Mouse (Mus musculus): ENCODE results near the gene Adcy10. TPM values are rescaled to one million over a fixed set of nuclear protein-coding genes. Genes with fewer than 3 reads are reported as not detected.

Adcy10 gene
- polyA plus RNA-seq, 1 experiment = not detected

DNA sequence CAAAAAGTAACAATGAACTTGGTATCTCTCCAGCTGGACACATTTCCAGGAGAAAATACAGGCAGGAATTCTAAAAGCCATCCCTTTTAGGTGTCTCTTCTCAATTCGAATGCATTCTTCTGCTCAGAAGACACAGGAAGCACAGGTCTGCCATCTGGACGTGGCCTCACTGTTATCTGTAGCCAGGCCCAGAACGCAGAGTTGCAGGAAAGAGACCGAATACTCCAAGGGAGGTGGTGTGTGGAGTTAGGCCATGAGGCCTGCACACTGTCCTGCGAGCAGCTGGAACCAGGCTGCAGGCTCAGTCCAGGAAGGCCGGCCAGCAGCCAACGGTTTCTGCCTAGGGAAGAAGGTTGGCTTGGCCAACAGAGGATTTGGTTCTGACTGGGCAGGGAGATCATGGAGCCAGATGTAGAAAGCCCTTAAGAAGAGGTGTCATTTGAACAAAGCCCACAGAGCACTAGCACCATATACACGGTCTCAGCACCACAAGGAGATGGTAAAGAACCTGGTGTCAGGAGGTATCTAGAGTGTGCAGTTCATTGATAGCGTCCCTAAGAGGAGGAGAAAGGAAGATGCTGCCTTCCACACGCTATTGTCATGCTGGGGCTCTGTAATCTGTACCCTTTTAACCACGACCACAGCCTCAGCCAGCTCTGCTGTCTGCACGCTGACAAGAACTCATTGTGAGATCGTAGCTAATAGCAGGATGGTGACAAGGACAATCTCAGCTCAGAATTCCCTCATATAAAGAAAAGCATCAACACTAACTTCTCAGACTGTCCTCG is 107.5 kb downstream of the Adcy10 start:
- Histone ChIP-seq H3K4me1 (ENCODE audit: control insufficient read depth, insufficient read depth, low read length) (no peaks in the 10 kb centered on the region; the same call in 1 of the 2 replicates), H3K4me3 (ENCODE audit: insufficient read depth, low read length) (no peak overlapping the region), H3K27ac (ENCODE audit: insufficient read depth, low read length) (no peak overlapping the region)
- no peak for TF ChIP-seq POLR2A (IDR thresholded peaks at IDR 0.05; ENCODE audit: low read depth, low read length)
- no peak for TF ChIP-seq CTCF (IDR thresholded peaks at IDR 0.05; ENCODE audit: borderline replicate concordance, insufficient read depth, low read length)

DNA sequence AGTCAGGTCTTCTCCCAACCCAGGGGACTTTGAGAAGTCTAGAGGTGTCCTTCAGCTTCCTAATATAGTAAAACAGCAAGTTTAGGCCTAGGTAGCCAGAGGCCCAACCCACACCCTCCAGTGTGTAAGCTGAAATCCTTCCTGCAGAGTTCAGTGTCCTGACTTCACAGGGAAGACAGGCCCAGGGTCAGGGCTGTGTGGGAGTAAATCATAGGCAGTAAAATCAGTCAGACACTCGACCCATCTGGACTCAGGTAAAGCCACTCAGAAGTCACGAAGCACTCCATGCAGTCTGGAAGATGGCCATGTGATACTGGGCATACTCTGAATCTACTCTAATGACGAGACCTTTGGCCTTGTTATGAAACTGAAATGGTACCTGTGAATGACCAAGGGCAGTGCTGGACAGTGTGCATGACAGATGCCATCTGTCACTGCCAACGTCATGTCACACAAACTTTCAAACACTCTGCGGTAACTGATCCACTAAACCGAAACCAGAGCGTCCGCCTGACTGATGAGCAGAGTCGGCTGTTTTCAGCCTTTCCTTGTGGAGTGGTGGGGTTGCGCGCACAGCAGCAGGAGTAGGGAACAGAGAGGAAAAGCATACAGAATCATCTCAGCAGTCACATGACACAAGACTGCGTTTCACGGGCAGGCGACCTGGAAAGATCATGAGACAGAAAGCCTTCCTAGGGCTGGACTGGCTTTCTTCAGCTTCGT is 109.9 kb downstream of the Adcy10 start:
- H3K27ac ChIP-seq (ENCODE audit: insufficient read depth, low read length) = no peak overlapping the region
- no peak overlapping the region for H3K4me3 ChIP-seq (ENCODE audit: insufficient read depth, low read length)
- no peaks in the 10 kb centered on the region; the same call in 1 of the 2 replicates for H3K4me1 ChIP-seq (ENCODE audit: control insufficient read depth, insufficient read depth, low read length)
- TF ChIP-seq CTCF (IDR thresholded peaks at IDR 0.05; ENCODE audit: borderline replicate concordance, insufficient read depth, low read length) (no peak), POLR2A (IDR thresholded peaks at IDR 0.05; ENCODE audit: low read depth, low read length) (no peak)

DNA sequence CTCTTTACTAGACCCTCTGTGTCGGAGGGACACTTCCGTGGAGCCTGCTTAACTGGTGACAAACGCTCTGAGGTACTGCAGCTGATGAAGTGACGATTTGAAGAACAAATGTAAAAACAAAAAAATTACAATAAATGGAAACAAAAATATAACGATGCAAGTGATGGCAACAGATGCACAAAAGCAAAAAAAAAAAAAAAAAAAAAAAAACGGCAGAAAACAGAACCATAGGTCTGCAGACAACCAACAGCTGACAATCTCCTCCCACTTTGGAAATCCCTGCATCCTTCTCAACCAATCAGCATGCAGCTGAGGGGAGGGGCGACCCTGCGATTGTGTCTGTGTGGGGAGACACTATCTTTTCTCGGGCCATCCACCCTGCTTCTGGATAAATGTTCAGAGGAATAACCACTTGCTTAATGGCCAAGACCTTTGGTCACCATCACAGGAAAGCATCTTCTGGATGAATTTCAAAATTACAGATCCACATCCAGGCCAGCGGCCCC is 116.8 kb downstream of the Adcy10 start:
- H3K4me3 ChIP-seq (ENCODE audit: insufficient read depth, low read length) = no peak overlapping the region
- TF ChIP-seq POLR2A (IDR thresholded peaks at IDR 0.05; ENCODE audit: low read depth, low read length) (no peak), CTCF (IDR thresholded peaks at IDR 0.05; ENCODE audit: borderline replicate concordance, insufficient read depth, low read length) (no peak)

DNA sequence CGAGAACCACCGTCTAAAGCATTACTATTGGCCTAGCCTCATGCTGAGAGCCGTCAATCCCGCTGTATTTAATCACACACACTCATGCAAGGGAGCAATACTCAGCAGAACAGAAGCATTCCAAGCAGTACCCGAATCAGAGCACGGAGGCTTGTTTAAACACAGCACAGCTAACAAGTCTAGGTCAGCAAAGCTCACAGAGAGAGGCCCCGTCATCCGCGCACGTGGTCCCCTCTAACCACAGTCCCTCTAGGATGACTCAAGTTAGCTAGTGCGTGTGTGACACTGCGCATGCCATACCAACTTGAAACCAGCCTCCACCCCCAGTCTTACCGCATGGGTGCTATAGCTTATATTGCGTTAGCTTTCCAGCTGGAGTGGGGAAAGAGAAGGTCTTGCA is 118.2 kb downstream of the Adcy10 start:
- TF ChIP-seq CTCF (IDR thresholded peaks at IDR 0.05; ENCODE audit: borderline replicate concordance, insufficient read depth, low read length) (no peak), POLR2A (IDR thresholded peaks at IDR 0.05; ENCODE audit: low read depth, low read length) (no peak)
- H3K4me3 ChIP-seq (ENCODE audit: insufficient read depth, low read length) = no peak overlapping the region
- no peak overlapping the region for H3K27ac ChIP-seq (ENCODE audit: insufficient read depth, low read length)
- no peaks in the 10 kb centered on the region for H3K4me1 ChIP-seq (ENCODE audit: control insufficient read depth, insufficient read depth, low read length)

More for the DNA sequence above, 116.8 kb downstream of the Adcy10 start:
- Histone ChIP-seq H3K4me1 (ENCODE audit: control insufficient read depth, insufficient read depth, low read length) (no peaks in the 10 kb centered on the region), H3K27ac (ENCODE audit: insufficient read depth, low read length) (no peak overlapping the region)

DNA sequence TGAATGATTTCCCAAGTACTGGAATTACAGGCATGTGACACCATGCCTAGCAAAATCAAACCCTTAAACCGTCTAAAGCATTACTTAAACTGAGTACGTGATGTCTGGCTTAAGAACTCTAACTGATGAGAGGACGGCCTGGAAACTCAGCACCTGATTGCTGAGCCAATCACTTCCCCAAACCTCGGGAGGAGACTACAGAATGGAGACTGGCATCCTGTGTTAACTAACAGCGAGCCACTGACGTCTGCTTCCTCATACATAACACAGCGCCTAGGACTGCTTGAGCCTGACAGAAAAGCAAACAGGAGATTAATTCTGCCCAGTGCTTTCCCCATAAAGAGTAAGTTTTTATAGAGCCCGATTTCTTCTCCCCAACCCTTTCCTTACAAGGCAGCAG is 119.2 kb downstream of the Adcy10 start:
- H3K27ac ChIP-seq (ENCODE audit: insufficient read depth, low read length) = no peak overlapping the region
- TF ChIP-seq CTCF (IDR thresholded peaks at IDR 0.05; ENCODE audit: borderline replicate concordance, insufficient read depth, low read length) = no peak
- TF ChIP-seq POLR2A (IDR thresholded peaks at IDR 0.05; ENCODE audit: low read depth, low read length) = no peak
- H3K4me3 ChIP-seq (ENCODE audit: insufficient read depth, low read length) = no peak overlapping the region
- no peaks in the 10 kb centered on the region for H3K4me1 ChIP-seq (ENCODE audit: control insufficient read depth, insufficient read depth, low read length)

DNA sequence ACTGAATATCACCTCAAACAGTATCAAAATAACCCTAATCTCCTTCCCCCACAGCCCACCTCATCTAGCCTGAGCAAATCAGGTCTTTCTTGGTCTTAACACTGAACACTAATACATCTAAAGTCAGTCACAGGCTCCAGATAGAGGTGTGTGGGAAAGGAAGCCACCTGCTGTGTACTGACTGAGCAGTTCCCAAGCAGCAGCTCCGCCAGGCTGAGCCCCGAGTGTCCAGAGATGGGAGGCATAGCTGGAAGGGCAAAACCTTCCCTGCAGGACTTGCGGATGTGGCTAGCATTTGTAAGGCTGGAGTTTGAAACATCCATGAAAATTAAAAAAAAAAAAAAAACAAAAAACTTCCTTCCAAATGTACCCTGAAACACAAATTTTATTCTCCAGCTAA is 120.1 kb downstream of the Adcy10 start:
- H3K4me1 ChIP-seq (ENCODE audit: control insufficient read depth, insufficient read depth, low read length) = no peaks in the 10 kb centered on the region
- TF ChIP-seq CTCF (IDR thresholded peaks at IDR 0.05; ENCODE audit: borderline replicate concordance, insufficient read depth, low read length) = no peak
- no peak for TF ChIP-seq POLR2A (IDR thresholded peaks at IDR 0.05; ENCODE audit: low read depth, low read length)
- no peak overlapping the region for H3K27ac ChIP-seq (ENCODE audit: insufficient read depth, low read length)
- no peak overlapping the region for H3K4me3 ChIP-seq (ENCODE audit: insufficient read depth, low read length)

DNA sequence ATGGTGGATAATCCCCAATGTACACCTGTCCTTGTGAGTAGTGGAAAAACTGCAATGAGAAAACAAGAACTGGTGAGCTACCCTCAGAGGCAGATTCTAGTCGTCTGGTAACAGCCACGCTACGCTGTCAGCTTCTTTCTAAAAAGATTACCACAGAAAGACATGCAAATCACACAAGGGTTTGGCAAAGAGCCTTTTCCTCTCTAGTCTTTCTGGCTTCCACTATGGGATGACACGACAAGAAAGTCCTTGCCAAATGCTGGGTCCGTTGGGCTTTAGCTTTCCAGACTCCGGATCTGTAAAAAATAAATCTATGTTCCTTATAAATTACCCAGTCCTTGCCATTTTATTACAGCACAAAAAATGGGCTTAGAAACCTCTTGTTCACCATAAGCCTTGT is 120.8 kb downstream of the Adcy10 start:
- Histone ChIP-seq H3K4me1 (ENCODE audit: control insufficient read depth, insufficient read depth, low read length) (no peaks in the 10 kb centered on the region), H3K4me3 (ENCODE audit: insufficient read depth, low read length) (no peak overlapping the region), H3K27ac (ENCODE audit: insufficient read depth, low read length) (no peak overlapping the region)
- TF ChIP-seq CTCF (IDR thresholded peaks at IDR 0.05; ENCODE audit: borderline replicate concordance, insufficient read depth, low read length) (no peak), POLR2A (IDR thresholded peaks at IDR 0.05; ENCODE audit: low read depth, low read length) (no peak)

DNA sequence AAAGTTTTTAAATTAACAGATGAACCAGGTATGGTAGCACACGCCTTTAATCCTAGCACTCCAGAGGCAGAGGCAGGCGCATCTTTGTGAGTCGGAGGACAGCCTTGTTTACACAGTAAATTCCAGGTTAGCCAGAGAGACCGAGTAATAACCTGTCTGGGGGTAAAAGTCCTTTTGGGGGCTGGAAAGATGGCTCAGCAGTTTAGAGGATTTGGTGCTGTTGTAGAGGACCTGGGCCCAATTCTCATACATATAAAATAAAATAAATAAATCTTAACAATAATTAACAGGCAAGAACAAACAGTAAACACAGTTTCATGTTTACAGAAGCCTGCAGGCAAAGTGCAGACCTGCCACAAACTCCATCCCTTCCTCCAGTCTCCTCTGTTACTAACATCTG is 123.9 kb downstream of the Adcy10 start:
- Histone ChIP-seq H3K4me3 (ENCODE audit: insufficient read depth, low read length) (no peak overlapping the region), H3K27ac (ENCODE audit: insufficient read depth, low read length) (no peak overlapping the region), H3K4me1 (ENCODE audit: control insufficient read depth, insufficient read depth, low read length) (no peaks in the 10 kb centered on the region)
- TF ChIP-seq CTCF (IDR thresholded peaks at IDR 0.05; ENCODE audit: borderline replicate concordance, insufficient read depth, low read length) = no peak
- no peak for TF ChIP-seq POLR2A (IDR thresholded peaks at IDR 0.05; ENCODE audit: low read depth, low read length)

DNA sequence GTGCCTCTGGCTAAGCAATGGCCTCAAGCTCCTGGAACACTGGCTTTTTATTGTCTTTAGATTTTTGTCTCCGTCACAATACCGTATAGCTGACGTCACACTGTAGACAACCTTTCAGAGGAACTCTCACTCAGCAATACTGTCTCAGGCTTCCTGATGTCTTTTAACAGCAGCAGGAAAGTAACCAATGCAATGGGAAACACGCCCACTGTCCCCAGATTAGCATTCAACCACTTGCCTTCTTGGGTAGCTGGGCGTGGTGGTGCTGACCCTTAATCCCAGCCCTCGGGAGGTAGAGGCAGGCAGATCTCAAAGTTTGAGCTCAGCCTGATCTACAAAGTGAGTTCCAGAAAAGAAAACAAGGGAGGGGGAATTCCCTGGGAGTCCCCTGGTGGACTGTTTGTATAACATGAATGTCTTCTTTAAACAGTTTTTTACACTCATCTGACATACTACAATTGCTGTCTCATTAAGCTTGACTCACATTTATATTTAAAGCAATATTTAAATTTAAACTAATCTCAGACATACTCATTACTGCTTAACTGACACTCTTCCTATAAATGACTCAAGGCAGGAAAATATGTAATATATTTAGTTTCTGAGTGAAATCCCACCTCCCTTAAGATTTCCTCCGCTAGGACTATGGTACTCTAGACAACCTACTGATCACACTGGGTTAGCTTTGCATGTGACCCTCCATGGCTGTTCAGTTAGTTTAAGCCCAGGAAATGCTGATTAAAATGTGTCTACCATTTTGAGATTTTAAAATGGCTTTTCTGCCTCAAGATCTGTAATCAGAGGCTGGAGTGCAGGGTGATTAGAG is 124.7 kb downstream of the Adcy10 start:
- Histone ChIP-seq H3K4me1 (ENCODE audit: control insufficient read depth, insufficient read depth, low read length) (no peaks in the 10 kb centered on the region), H3K27ac (ENCODE audit: insufficient read depth, low read length) (no peak overlapping the region), H3K4me3 (ENCODE audit: insufficient read depth, low read length) (no peak overlapping the region)
- no peak for TF ChIP-seq CTCF (IDR thresholded peaks at IDR 0.05; ENCODE audit: borderline replicate concordance, insufficient read depth, low read length)

All from embryonic fibroblast, embryonic 13.5 days (primary cell).